Mouse (Mus musculus): ENCODE results near the gene Mapk9. TPM values are rescaled to one million over a fixed set of nuclear protein-coding genes. Genes with fewer than 3 reads are reported as not detected.

Gene Mapk9
- polyA plus RNA-seq, 1 experiment = 10.1 TPM

DNA sequence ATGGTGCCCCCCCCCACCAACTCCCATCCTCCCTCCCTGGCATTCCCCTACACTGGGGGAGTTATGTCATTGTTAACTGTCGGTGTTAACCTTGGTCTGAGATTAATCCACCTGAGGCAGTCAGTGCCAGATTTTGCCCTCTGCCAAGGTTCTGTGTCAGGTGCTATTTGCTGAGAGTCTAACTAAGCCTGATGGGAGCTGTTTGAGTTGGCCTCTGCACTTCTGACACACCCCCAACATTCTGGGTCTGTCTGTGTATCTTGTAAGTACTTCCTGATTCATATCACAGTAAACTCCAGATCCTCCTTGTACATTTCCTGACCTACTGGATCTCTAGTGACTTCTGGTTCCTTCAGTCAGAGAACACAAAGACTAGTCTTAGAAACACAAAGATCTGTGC, 5.9 kb upstream of the Mapk9 start:
- TF ChIP-seq MAX (IDR thresholded peaks at IDR 0.05) (no peak), FOSL1 (IDR thresholded peaks at IDR 0.05; ENCODE audit: insufficient read depth, low read length, poor library complexity, severe bottlenecking) (no peak), CTCF (IDR thresholded peaks at IDR 0.05; ENCODE audit: control insufficient read depth, insufficient read depth, insufficient read length) (no peak), MYOG (IDR thresholded peaks at IDR 0.05; ENCODE audit: control insufficient read depth, extremely low read depth, insufficient read length) (no peak), CEBPB (IDR thresholded peaks at IDR 0.05; ENCODE audit: low read depth) (no peak), MYOD1 (IDR thresholded peaks at IDR 0.05; ENCODE audit: control insufficient read depth, insufficient read length, low read depth) (no peak)

DNA sequence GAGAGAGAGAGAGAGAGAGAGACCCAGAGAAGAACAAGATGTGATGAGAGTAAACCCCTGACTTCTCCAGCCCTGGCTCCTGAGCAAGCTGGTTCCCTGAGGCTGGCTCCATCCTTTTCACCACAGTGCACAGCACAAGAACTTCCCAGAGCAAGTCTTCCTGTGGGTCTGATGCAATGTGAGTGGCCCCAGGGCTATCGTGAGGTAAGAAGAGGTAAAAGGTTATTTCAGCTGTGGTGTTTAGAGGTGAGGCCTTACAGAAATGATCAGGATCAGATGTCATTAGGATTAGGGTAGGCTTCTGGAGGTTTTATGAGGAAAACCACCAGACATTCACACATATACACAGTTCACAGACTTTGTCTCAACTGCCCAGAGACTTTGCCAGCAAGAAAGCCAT, 4.7 kb upstream of the Mapk9 start:
- TF ChIP-seq CEBPB (IDR thresholded peaks at IDR 0.05; ENCODE audit: low read depth) = no peak
- TF ChIP-seq FOSL1 (IDR thresholded peaks at IDR 0.05; ENCODE audit: insufficient read depth, low read length, poor library complexity, severe bottlenecking) = no peak
- no peak for TF ChIP-seq MYOD1 (IDR thresholded peaks at IDR 0.05; ENCODE audit: control insufficient read depth, insufficient read length, low read depth)
- TF ChIP-seq CTCF (IDR thresholded peaks at IDR 0.05; ENCODE audit: control insufficient read depth, insufficient read depth, insufficient read length) = no peak
- TF ChIP-seq MAX (IDR thresholded peaks at IDR 0.05) = no peak
- TF ChIP-seq USF1 (IDR thresholded peaks at IDR 0.05; ENCODE audit: low read depth) = no peak
- TF ChIP-seq MYOG (IDR thresholded peaks at IDR 0.05; ENCODE audit: control insufficient read depth, extremely low read depth, insufficient read length) = no peak

More for the DNA sequence above, 5.9 kb upstream of the Mapk9 start:
- H3K4me3 ChIP-seq (ENCODE audit: insufficient read depth, poor library complexity, severe bottlenecking) = no peak overlapping the region
- H3K79me2 ChIP-seq (ENCODE audit: control insufficient read depth, insufficient read depth) = no peaks in the 10 kb centered on the region
- H3ac ChIP-seq (ENCODE audit: control insufficient read depth, insufficient read length, low read depth) = no peak overlapping the region
- no peaks in the 10 kb centered on the region for H3K79me3 ChIP-seq (ENCODE audit: low read depth)
- H3K27me3 ChIP-seq (ENCODE audit: control insufficient read depth, insufficient read depth, insufficient read length) = peaks cover 9% of the 10 kb centered on the region
- no peaks in the 10 kb centered on the region for H3K36me3 ChIP-seq (ENCODE audit: control insufficient read depth, insufficient read depth)

DNA sequence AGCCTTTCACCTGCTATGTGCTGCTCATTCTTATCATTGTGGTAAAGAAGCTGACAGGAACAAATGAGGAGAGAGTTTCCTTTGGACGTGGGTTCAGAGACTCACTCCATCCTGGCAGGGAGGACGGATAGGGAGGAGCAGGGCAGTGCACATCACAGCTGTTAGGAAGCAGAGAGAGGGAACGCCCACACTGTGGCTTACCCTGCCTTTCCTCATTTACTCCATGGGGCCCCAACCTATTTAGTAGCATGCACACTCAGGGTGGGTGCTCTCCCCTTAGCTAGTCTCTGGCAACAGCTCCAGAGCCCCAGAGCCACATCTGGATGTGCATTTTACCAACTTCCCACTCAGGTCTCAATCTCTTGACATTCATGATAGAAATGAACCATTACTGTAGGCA, 3.8 kb upstream of the Mapk9 start:
- Histone ChIP-seq H3K79me3 (ENCODE audit: low read depth) (no peaks in the 10 kb centered on the region), H3K27me3 (ENCODE audit: control insufficient read depth, insufficient read depth, insufficient read length) (peaks cover 5% of the 10 kb centered on the region), H3K36me3 (ENCODE audit: control insufficient read depth, insufficient read depth) (no peaks in the 10 kb centered on the region), H3K4me3 (ENCODE audit: insufficient read depth, poor library complexity, severe bottlenecking) (no peak overlapping the region), H3K79me2 (ENCODE audit: control insufficient read depth, insufficient read depth) (peaks cover 8% of the 10 kb centered on the region), H3ac (ENCODE audit: control insufficient read depth, insufficient read length, low read depth) (no peak overlapping the region)
- no peak for TF ChIP-seq CEBPB (IDR thresholded peaks at IDR 0.05; ENCODE audit: low read depth)
- TF ChIP-seq MYOD1 (IDR thresholded peaks at IDR 0.05; ENCODE audit: control insufficient read depth, insufficient read length, low read depth) = no peak

More for the DNA sequence above, 4.7 kb upstream of the Mapk9 start:
- Histone ChIP-seq H3K79me3 (ENCODE audit: low read depth) (no peaks in the 10 kb centered on the region), H3K79me2 (ENCODE audit: control insufficient read depth, insufficient read depth) (no peaks in the 10 kb centered on the region), H3K4me3 (ENCODE audit: insufficient read depth, poor library complexity, severe bottlenecking) (no peak overlapping the region), H3K36me3 (ENCODE audit: control insufficient read depth, insufficient read depth) (no peaks in the 10 kb centered on the region), H3ac (ENCODE audit: control insufficient read depth, insufficient read length, low read depth) (no peak overlapping the region), H3K27me3 (ENCODE audit: control insufficient read depth, insufficient read depth, insufficient read length) (peaks cover 9% of the 10 kb centered on the region)

- TF ChIP-seq CTCF (IDR thresholded peaks at IDR 0.05; ENCODE audit: control insufficient read depth, insufficient read depth, insufficient read length) (no peak), MYOG (IDR thresholded peaks at IDR 0.05; ENCODE audit: control insufficient read depth, extremely low read depth, insufficient read length) (no peak), MYOD1 (IDR thresholded peaks at IDR 0.05; ENCODE audit: control insufficient read depth, insufficient read length, low read depth) (no peak), USF1 (IDR thresholded peaks at IDR 0.05; ENCODE audit: low read depth) (no peak), MAX (IDR thresholded peaks at IDR 0.05) (no peak), CEBPB (IDR thresholded peaks at IDR 0.05; ENCODE audit: low read depth) (no peak), FOSL1 (IDR thresholded peaks at IDR 0.05; ENCODE audit: insufficient read depth, low read length, poor library complexity, severe bottlenecking) (no peak)
- Histone ChIP-seq H3K79me2 (ENCODE audit: control insufficient read depth, insufficient read depth) (peaks cover 18% of the 10 kb centered on the region), H3K36me3 (ENCODE audit: control insufficient read depth, insufficient read depth) (no peaks in the 10 kb centered on the region), H3K4me3 (ENCODE audit: insufficient read depth, poor library complexity, severe bottlenecking) (no peak overlapping the region), H3ac (ENCODE audit: control insufficient read depth, insufficient read length, low read depth) (no peak overlapping the region), H3K27me3 (ENCODE audit: control insufficient read depth, insufficient read depth, insufficient read length) (peaks cover under 1% of the 10 kb centered on the region), H3K79me3 (ENCODE audit: low read depth) (no peaks in the 10 kb centered on the region)
Measured at GRCm38 (mm10) chr11:49844311-49844710, 2.2 kb upstream of the Mapk9 start.

DNA sequence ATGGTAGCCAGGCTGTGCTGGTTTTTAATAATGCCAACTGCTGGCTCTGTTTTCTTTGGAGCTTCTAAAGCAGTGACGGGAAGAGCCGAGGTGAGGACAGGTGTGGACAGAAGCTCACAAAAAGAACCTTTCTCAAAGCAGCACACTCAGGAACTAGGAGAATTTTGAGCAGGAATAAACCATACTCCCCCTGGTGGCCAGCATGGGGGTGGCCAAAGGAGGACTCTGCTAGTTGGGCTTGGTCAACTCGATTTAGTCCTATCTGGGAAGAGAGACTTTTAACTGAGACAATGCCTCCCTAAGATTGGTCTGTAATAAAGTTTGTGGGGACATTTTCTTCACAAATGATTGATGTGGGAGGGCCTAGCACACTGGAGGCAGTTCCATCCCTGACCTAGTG, 1.6 kb upstream of the Mapk9 start:
- H3ac ChIP-seq (ENCODE audit: control insufficient read depth, insufficient read length, low read depth) = no peak overlapping the region
- no peaks in the 10 kb centered on the region for H3K27me3 ChIP-seq (ENCODE audit: control insufficient read depth, insufficient read depth, insufficient read length)
- H3K36me3 ChIP-seq (ENCODE audit: control insufficient read depth, insufficient read depth) = no peaks in the 10 kb centered on the region
- H3K4me3 ChIP-seq (ENCODE audit: insufficient read depth, poor library complexity, severe bottlenecking) = no peak overlapping the region
- peaks cover 18% of the 10 kb centered on the region for H3K79me2 ChIP-seq (ENCODE audit: control insufficient read depth, insufficient read depth)
- no peaks in the 10 kb centered on the region for H3K79me3 ChIP-seq (ENCODE audit: low read depth)
- TF ChIP-seq MYOG (IDR thresholded peaks at IDR 0.05; ENCODE audit: control insufficient read depth, extremely low read depth, insufficient read length) (no peak), CTCF (IDR thresholded peaks at IDR 0.05; ENCODE audit: control insufficient read depth, insufficient read depth, insufficient read length) (peak; percentile 22)

DNA sequence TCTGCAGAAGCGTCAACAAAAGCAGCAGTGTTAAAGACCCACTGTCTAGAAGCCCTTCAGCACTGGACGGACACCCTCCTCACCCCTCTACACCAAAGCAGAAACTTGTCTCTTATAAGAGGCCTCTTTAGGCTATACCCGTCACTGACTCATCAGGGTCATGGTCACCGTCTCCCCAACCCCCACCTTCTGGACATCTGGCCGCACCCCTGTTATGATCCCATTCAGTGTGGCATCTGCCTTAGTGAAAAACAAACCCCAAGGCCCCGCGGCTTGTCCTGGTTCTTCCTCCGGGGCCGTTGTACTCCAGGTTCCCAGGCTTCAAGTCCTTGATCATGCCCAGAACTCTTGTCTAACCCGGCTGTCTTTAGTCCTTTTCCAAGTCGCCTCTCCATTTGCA, 593 bp upstream of the Mapk9 start:
- Histone ChIP-seq H3ac (ENCODE audit: control insufficient read depth, insufficient read length, low read depth) (no peak overlapping the region), H3K27me3 (ENCODE audit: control insufficient read depth, insufficient read depth, insufficient read length) (no peaks in the 10 kb centered on the region), H3K79me2 (ENCODE audit: control insufficient read depth, insufficient read depth) (peaks cover 21% of the 10 kb centered on the region), H3K79me3 (ENCODE audit: low read depth) (no peaks in the 10 kb centered on the region), H3K4me3 (ENCODE audit: insufficient read depth, poor library complexity, severe bottlenecking) (no peak overlapping the region), H3K36me3 (ENCODE audit: control insufficient read depth, insufficient read depth) (no peaks in the 10 kb centered on the region)
- TF ChIP-seq USF1 (IDR thresholded peaks at IDR 0.05; ENCODE audit: low read depth) = no peak
- TF ChIP-seq MYOG (IDR thresholded peaks at IDR 0.05; ENCODE audit: control insufficient read depth, extremely low read depth, insufficient read length) = no peak
- TF ChIP-seq MYOD1 (IDR thresholded peaks at IDR 0.05; ENCODE audit: control insufficient read depth, insufficient read length, low read depth) = no peak
- no peak for TF ChIP-seq FOSL1 (IDR thresholded peaks at IDR 0.05; ENCODE audit: insufficient read depth, low read length, poor library complexity, severe bottlenecking)
- TF ChIP-seq MAX (IDR thresholded peaks at IDR 0.05) = no peak
- TF ChIP-seq CEBPB (IDR thresholded peaks at IDR 0.05; ENCODE audit: low read depth) = no peak
- no peak for TF ChIP-seq CTCF (IDR thresholded peaks at IDR 0.05; ENCODE audit: control insufficient read depth, insufficient read depth, insufficient read length)

Measured in C2C12 (cell line).